Mouse (Mus musculus) hindbrain, embryonic 11.5 days (tissue): ENCODE measurements at regions not wholly inside any gene's neighbourhood (a gene's known extent, or its start where the extent isn't known, plus 50 kb on each side); places are given as distances from the start of the nearest gene placed in this dataset.

Experiments
- ATAC-seq: fragments of 200-750 bp; cut with Nextera tagmentation; 2 replicates; pipeline ENCODE4 v1.8.0; 2017; ENCODE audit warnings: mild to moderate bottlenecking, moderate TSS enrichment, moderate library complexity; ENCODE audit not compliant: low FRiP score
- DNase-seq: peaks from one replicate; pipeline ENCODE4 v3.0.0-alpha.2; 2015; ENCODE audit warnings: low spot score
- H3K27ac ChIP-seq: fragments of 300-500 bp; sonication (generic); 2 replicates; pipeline ENCODE4 v1.5.1; 2014; ENCODE audit warnings: mild to moderate bottlenecking, low read depth, low read length
- H3K27me3 ChIP-seq: fragments of 300-500 bp; sonication (generic); 2 replicates; pipeline ENCODE4 v1.6.1; 2014; ENCODE audit warnings: mild to moderate bottlenecking, low read length, moderate library complexity, mixed read lengths; ENCODE audit not compliant: control insufficient read depth, insufficient read depth
- H3K36me3 ChIP-seq: fragments of 300-500 bp; sonication (generic); 2 replicates; pipeline ENCODE4 v1.6.1; 2014; ENCODE audit warnings: mild to moderate bottlenecking, low read length, moderate library complexity, mixed read lengths; ENCODE audit not compliant: control insufficient read depth, insufficient read depth
- H3K4me1 ChIP-seq: fragments of 300-500 bp; sonication (generic); replicated peaks from 2 replicates; pipeline ENCODE4 v1.6.1; 2014; ENCODE audit warnings: low read length, mixed read lengths; ENCODE audit not compliant: control insufficient read depth, insufficient read depth
- H3K4me2 ChIP-seq: fragments of 300-500 bp; sonication (generic); replicated peaks from 2 replicates; pipeline ENCODE4 v1.6.1; 2014; ENCODE audit warnings: mild to moderate bottlenecking, low read depth, low read length
- H3K4me3 ChIP-seq: fragments of 300-500 bp; sonication (generic); 2 replicates; pipeline ENCODE4 v1.5.1; 2014; ENCODE audit warnings: low read depth, low read length
- H3K9ac ChIP-seq: fragments of 300-500 bp; sonication (generic); 2 replicates; pipeline ENCODE4 v1.6.1; 2014; ENCODE audit warnings: low read depth, low read length
- H3K9me3 ChIP-seq: fragments of 300-500 bp; sonication (generic); 2 replicates; pipeline ENCODE4 v1.6.1; 2016; ENCODE audit warnings: low read length; ENCODE audit not compliant: control insufficient read depth
- WGBS: fragments of 180-500 bp; shearing (Covaris S2); extraction: QIAGEN DNeasy Blood & Tissue Kit; methylation state at CpG from one replicate; pipeline ENCODE4 v1.1.7; 2014; 5-methylcytosine and 5-hydroxymethylcytosine counted together

GRCm38 (mm10) chr8:125345571-125345970 is 224.0 kb downstream of the Sipa1l2 start:
- no peak overlapping the region for H3K4me2 ChIP-seq
- H3K9ac ChIP-seq: no peak overlapping the region
- H3K4me3 ChIP-seq: no peak overlapping the region
- H3K4me1 ChIP-seq: no peaks in the 10 kb centered on the region
- H3K9me3 ChIP-seq: no peaks in the 10 kb centered on the region
- DNase-seq: no peak
- H3K36me3 ChIP-seq: no peaks in the 10 kb centered on the region
- H3K27ac ChIP-seq: no peak overlapping the region
- H3K27me3 ChIP-seq: no peaks in the 10 kb centered on the region
- ATAC-seq: no peak
- WGBS: 90% methylated on average over 10 of the region's 10 CpGs

- no peak for ATAC-seq
- WGBS: 61% methylated on average over 9 of the region's 9 CpGs
Measured at GRCm38 (mm10) chr8:125343867-125344266, 225.7 kb downstream of the Sipa1l2 start.

GRCm38 (mm10) chr8:125342521-125342920 is 227.1 kb downstream of the Sipa1l2 start:
- no peak overlapping the region for H3K4me2 ChIP-seq
- 79% methylated on average over 9 of the region's 9 CpGs for WGBS
- ATAC-seq (no peak), DNase-seq (no peak)
- H3K36me3 ChIP-seq: no peaks in the 10 kb centered on the region
- no peaks in the 10 kb centered on the region for H3K9me3 ChIP-seq
- H3K27ac ChIP-seq: no peak overlapping the region
- H3K4me3 ChIP-seq: no peak overlapping the region
- H3K4me1 ChIP-seq: no peaks in the 10 kb centered on the region
- H3K27me3 ChIP-seq: peaks cover 2% of the 10 kb centered on the region; the same call in 1 of the 2 replicates
- H3K9ac ChIP-seq: no peak overlapping the region

More at GRCm38 (mm10) chr8:125343867-125344266, 225.7 kb downstream of the Sipa1l2 start:
- Histone ChIP-seq H3K4me2 (no peak overlapping the region), H3K27ac (no peak overlapping the region), H3K27me3 (no peaks in the 10 kb centered on the region; the same call in 1 of the 2 replicates), H3K4me3 (no peak overlapping the region), H3K9me3 (no peaks in the 10 kb centered on the region), H3K36me3 (no peaks in the 10 kb centered on the region), H3K4me1 (no peaks in the 10 kb centered on the region), H3K9ac (no peak overlapping the region)
- DNase-seq: no peak

GRCm38 (mm10) chr8:125341606-125342005 is 228.0 kb downstream of the Sipa1l2 start:
- DNase-seq: no peak
- Histone ChIP-seq H3K36me3 (no peaks in the 10 kb centered on the region), H3K9ac (no peak overlapping the region), H3K4me3 (no peak overlapping the region), H3K27me3 (peaks cover 5% of the 10 kb centered on the region; the same call in 1 of the 2 replicates), H3K27ac (no peak overlapping the region), H3K4me1 (peaks cover 2% of the 10 kb centered on the region; the same call in 1 of the 2 replicates), H3K4me2 (no peak overlapping the region), H3K9me3 (no peaks in the 10 kb centered on the region)
- no peak for ATAC-seq
- 86% methylated on average over 4 of the region's 4 CpGs for WGBS

- Histone ChIP-seq H3K9me3 (no peaks in the 10 kb centered on the region), H3K27ac (no peak overlapping the region), H3K27me3 (peaks cover 8% of the 10 kb centered on the region; the same call in 1 of the 2 replicates), H3K4me2 (no peak overlapping the region), H3K36me3 (no peaks in the 10 kb centered on the region), H3K9ac (no peak overlapping the region), H3K4me3 (no peak overlapping the region), H3K4me1 (peaks cover 11% of the 10 kb centered on the region; the same call in 1 of the 2 replicates)
- WGBS: 39% methylated on average over 6 of the region's 6 CpGs
- no peak for ATAC-seq
- no peak for DNase-seq
Measured at GRCm38 (mm10) chr8:125338222-125338621, 231.4 kb downstream of the Sipa1l2 start.

- 70% methylated on average over 18 of the region's 18 CpGs for WGBS
- Histone ChIP-seq H3K4me1 (peaks cover 11% of the 10 kb centered on the region; the same call in 1 of the 2 replicates), H3K9ac (no peak overlapping the region), H3K27ac (no peak overlapping the region), H3K4me3 (no peak overlapping the region), H3K27me3 (peaks cover 8% of the 10 kb centered on the region; the same call in 1 of the 2 replicates), H3K36me3 (no peaks in the 10 kb centered on the region), H3K4me2 (no peak overlapping the region), H3K9me3 (no peaks in the 10 kb centered on the region)
- ATAC-seq: no peak
- no peak for DNase-seq
Measured at GRCm38 (mm10) chr8:125337444-125338077, 232.0 kb downstream of the Sipa1l2 start.

- no peak overlapping the region for H3K27ac ChIP-seq
- H3K4me2 ChIP-seq: no peak overlapping the region
- 37% methylated on average over 3 of the region's 3 CpGs for WGBS
- peaks cover 11% of the 10 kb centered on the region; the same call in 1 of the 2 replicates for H3K4me1 ChIP-seq
- H3K36me3 ChIP-seq: no peaks in the 10 kb centered on the region
- ATAC-seq (no peak), DNase-seq (no peak)
- no peak overlapping the region for H3K4me3 ChIP-seq
- peaks cover 8% of the 10 kb centered on the region; the same call in 1 of the 2 replicates for H3K27me3 ChIP-seq
- no peak overlapping the region for H3K9ac ChIP-seq
- H3K9me3 ChIP-seq: no peaks in the 10 kb centered on the region
Measured at GRCm38 (mm10) chr8:125336799-125337198, 232.8 kb downstream of the Sipa1l2 start.

- Histone ChIP-seq H3K4me3 (no peak overlapping the region), H3K9ac (peak overlapping the region; percentile 5; the same call in 1 of the 2 replicates), H3K4me1 (peaks cover 11% of the 10 kb centered on the region; the same call in 1 of the 2 replicates), H3K36me3 (no peaks in the 10 kb centered on the region), H3K4me2 (peak overlapping the region; percentile 7; the same call in 1 of the 2 replicates), H3K9me3 (no peaks in the 10 kb centered on the region), H3K27me3 (peaks cover 8% of the 10 kb centered on the region; the same call in 1 of the 2 replicates), H3K27ac (no peak overlapping the region)
- 41% methylated on average over 28 of the region's 28 CpGs for WGBS
- ATAC-seq (peak; percentile 66; the same call in 1 of the 2 replicates), DNase-seq (peak; percentile 61)
Measured at GRCm38 (mm10) chr8:125335575-125336370, 233.8 kb downstream of the Sipa1l2 start.
